Mouse (Mus musculus) duodenum, adult 2 months (tissue): ENCODE data around the gene Suox. TPM values are rescaled to one million over a fixed set of nuclear protein-coding genes. Genes with fewer than 3 reads are reported as not detected.

Source experiments
- polyA plus RNA-seq: library from polyadenylated mRNA; depleted of rRNA; stranded (reverse); fragments of >200 nt; gene quantifications from 2 replicates; pipeline ENCODE4 v1.2.3, GENCODE M21; 2012; ENCODE audit warnings: low replicate concordance; rRNA removed

Suox gene
- polyA plus RNA-seq: 3.8 and 12.6 TPM in 2 replicates

DNA sequence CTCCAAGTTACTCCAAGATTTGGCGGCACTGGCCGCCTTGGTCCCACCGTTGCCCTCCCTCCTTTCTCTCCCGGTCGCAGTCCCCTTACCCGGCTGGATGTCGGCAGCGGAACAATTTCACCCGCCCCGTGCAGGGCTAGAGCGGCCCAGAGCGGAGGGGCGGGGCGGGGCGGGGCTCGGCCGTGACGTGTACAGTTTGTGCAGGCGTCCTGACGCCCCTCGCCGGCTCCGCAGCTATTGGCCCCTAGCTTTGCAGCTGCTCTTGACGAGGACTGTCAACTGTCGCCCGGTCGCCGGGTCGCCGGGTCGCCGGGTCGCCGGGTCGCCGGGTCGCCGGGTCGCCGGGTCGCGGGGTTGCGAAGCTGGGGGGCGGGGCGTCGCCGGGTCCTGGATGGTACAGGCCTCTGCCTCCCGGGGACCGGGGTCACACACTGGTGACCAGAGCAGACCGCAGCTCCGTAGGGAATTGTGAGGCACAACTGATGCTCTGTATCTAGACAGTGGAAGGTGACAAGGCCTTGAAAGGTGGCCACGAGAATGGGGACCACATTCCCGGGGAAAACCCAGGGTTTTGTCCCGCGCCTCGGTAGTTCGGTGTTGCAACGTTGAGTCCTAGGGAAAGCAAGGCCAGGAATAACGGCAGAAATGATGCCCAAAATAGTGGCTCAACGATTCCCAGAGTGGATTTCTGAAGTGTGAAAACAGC is at the start of gene Suox:
Suox (minus strand) TSS at position 311 of the 706 bp plus-strand sequence.

DNA sequence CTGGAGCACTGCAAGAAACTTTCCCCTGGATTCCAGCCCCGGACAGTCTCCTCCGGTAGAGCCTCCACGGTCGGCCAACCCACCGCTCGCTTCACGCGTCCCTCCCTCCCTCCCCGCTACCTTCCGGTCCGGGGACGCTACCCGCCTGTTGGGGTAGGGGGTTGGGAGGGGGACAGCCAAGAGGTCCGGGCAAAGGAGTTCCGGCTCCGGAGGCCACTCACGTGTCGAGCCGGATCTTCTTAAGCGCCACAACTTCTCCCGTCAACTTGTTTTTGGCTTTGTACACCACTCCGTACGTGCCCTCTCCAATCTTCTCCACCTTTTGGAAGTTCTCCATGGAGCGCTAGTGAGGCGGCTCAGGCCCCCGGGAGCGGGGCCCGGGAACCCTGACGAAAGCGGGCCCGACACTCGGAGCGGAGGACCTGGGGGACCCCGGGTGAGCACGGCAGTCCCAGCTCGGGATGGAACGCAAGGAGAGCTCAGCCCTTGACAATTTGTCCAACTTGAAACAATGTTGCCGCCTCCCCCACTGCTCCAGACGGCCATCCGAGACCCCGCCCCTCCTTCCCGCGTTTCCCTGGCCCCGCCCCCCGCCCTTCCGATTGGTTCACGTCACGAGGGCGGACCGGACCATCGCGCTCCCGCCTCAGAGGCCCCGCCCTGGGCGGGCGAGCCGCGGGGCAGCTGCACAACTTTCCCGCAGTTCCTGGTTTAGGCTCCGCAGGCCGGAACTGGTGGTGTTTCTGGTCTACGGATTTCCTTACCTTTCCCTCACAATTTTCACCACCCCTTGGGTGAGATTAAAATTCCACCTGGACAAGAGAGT is 30.8 kb upstream of the Suox start, which contains the start of gene Cdk2:
Cdk2 (minus strand) TSS at position 541 of the 826 bp plus-strand sequence.

DNA sequence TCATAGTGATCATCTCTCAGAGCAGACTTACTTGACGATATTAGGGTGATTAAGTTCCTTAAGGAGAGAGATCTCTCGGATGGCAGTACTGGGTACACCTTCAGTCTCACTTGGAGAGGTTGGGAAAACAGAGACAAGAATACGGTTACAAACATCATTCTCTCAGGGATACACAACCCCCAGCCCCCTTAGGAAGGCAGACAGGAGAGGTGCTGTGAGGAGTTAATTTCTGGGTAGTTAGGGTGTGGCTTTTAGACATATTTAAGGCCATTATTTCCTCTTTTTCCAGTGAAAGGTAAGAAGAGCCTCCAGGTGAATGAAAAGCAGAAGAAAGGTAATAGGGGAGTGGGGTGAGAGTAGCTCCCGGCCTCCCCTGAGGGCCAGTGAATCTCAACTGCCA is 30.0 kb upstream of the Suox start, which contains the start of gene Pmel:
Pmel (plus strand) TSS at position 301 of the 400 bp plus-strand sequence.

DNA sequence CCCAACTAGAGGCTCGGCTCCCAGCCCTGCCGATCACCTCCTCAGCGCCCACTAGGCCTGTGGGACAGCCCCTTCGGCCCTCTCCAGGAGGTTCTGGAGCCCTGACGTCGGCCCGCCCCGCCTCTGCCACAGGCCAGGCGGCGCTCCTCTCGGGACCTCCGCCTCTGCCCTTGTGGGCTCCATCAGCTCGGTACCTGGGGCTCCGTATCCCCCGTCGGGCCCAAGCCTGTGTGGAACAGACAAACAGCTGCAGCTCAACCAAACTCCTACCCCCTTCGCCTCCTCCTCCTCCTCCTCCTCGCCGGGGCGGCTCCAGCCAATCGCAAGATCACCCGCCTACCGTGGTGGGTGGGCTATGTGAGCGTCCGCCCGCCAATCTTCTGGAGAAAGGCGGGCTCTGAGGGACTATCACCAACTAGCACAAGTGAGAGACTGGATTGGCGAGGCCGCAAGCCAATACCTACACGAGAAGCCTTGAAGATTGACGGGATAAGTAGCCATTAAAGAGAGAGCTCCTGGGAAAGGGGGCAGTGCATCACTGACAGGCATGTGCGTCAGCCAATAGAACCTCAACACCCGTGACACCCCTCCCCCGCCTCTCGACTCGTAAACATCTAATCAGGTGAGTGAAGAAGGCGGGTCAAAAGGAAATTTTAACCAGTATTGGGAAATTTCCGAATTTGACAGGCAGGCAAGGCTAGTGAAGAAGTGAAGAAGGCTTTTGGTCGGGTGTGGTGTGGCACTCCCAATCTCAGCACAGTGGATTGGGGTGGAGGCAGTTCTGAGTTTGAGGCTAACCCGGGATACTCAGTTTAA is 22.3 kb upstream of the Suox start, which contains the start of gene Rab5b:
Rab5b (minus strand) TSS at position 273 of the 816 bp plus-strand sequence.

DNA sequence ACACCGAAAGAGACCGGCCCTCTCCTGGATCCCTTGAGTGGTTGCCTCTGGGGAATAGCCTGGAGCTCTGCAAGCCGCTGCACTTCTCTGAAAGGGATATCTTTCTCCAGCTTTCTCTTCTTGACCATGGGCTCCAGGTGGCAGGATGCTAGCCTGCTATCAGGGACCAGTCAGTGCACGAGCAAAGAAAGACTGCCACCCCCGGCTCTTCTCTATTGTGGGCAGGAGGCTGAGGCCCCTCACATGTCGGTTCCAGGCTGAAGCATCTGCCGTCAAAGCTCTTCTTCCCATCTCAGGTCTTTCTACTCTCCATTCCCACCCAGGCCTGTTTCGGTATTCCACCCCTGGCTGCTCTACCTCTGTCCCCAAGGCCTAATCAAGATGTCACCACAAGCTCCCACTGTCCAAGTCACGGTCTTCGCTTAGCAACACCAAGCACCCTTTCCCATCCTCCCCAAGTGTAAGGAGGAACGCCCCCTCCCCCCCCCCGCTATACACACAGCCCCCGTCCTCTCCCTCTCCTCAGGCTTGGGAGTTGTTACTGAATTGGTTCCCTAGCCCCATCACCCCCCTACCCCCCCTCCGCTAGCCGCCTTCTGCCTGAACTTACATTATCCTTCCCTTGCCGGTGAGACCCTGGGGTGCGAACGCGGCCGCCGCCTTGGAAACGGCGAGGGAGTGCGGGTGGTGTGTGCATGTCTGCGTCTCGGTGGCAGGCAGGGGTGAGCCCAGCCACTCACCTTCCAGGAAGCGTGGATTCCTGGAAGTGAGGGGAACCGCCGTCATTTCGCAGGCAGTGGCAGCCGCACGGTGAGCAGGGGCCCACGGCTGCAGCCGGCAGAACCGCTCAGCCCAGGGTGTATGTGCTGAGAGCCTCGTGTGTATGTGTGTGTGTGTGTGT is 28.5 kb downstream of the Suox start, which contains the start of gene Ikzf4:
Ikzf4 (minus strand) TSS at position 881 of the 901 bp plus-strand sequence.

DNA sequence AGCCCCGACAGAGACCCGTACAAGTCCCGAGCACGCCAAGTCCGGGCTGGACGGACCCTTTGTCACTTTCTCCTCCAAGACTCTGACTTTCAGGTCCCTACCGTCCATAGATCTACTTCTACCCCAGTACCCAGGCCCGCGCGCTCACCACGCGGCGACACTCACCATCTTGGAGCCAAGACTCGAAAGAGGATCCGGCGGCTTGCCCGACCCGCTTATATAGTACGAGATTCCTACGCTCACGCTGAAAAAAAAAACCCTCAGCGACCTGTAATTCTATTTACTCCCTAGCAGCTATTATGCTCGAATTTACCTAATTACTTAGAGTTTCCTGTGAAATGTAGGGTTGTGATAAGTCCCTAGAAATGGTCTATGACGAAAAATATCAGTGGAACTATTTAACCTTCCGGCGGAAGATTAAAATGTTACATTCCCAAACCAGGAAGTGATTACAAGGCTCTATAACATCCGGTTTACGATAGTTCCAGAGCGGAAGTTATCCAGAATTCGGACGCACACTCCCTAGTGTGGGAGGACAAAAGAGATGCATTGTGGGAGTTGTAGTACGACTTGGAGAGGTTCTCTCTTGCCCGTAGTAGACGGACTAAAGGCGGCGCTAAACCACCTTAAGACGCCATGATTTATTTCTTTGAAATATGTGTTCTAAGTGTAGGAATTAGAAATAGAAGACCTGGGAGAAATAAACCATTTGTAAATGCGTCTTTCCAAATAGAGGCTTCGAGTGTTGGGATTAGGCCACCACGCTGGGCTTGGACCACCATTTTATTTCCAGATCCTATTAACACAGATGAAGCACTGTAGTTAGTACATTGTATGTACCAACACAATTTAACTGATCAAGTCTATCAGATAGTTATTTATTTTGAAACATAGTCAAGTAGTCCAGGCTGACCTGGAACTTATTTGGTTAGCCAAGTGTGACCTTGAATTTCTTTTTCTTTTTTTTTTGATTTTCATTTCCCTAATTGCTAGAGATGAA is 47.3 kb downstream of the Suox start, which contains the start of gene Rps26:
Rps26 (minus strand) TSS at position 437 of the 1,000 bp plus-strand sequence.

Other genes with a start within 250 kb of the Suox start
- gene Smarcc2, start 214.8 kb downstream of the Suox start, polyA plus RNA-seq: 59.9 and 73.0 TPM in 2 replicates
- 505 and 720 TPM in 2 replicates for gene Myl6, start 179.9 kb downstream of the Suox start, polyA plus RNA-seq
- gene Myl6b, start 175.4 kb downstream of the Suox start, polyA plus RNA-seq: 1.4 and 1.8 TPM in 2 replicates
- 22.7 and 25.3 TPM in 2 replicates for gene Esyt1, start 148.2 kb downstream of the Suox start, polyA plus RNA-seq
- 12.1 and 13.9 TPM in 2 replicates for gene Zc3h10, start 126.3 kb downstream of the Suox start, polyA plus RNA-seq
- gene Rpl41, start 124.8 kb downstream of the Suox start, polyA plus RNA-seq: 1,592 and 1,915 TPM in 2 replicates
- gene Pa2g4, start 108.1 kb downstream of the Suox start, polyA plus RNA-seq: 4.9 and 9.0 TPM in 2 replicates
- 45.3 and 63.8 TPM in 2 replicates for gene Erbb3, start 84.4 kb downstream of the Suox start, polyA plus RNA-seq
- gene Rps26, start 47.3 kb downstream of the Suox start, polyA plus RNA-seq: 885 and 900 TPM in 2 replicates
- gene Ikzf4, start 28.1 kb downstream of the Suox start, polyA plus RNA-seq: 0.74 and 1.6 TPM in 2 replicates
- gene Rab5b, start 22.2 kb upstream of the Suox start, polyA plus RNA-seq: 21.5 and 28.1 TPM in 2 replicates
- gene Pmel, start 30.1 kb upstream of the Suox start, polyA plus RNA-seq: 1.1 and 2.5 TPM in 2 replicates
- 4.6 and 8.6 TPM in 2 replicates for gene Cdk2, start 31.0 kb upstream of the Suox start, polyA plus RNA-seq
- 34.6 and 50.5 TPM in 2 replicates for gene Dgka, start 70.8 kb upstream of the Suox start, polyA plus RNA-seq
- gene Pym1, start 73.8 kb upstream of the Suox start, polyA plus RNA-seq: 16.5 and 19.9 TPM in 2 replicates
- 0.55 and 1.0 TPM in 2 replicates for gene Mmp19, start 116.8 kb upstream of the Suox start, polyA plus RNA-seq
- 7.2 and 12.6 TPM in 2 replicates for gene Dnajc14, start 130.0 kb upstream of the Suox start, polyA plus RNA-seq
- 7.6 and 10.1 TPM in 2 replicates for gene Tmem198b, start 130.3 kb upstream of the Suox start, polyA plus RNA-seq
- gene Sarnp, start 143.3 kb upstream of the Suox start, polyA plus RNA-seq: 0.52 and 0.97 TPM in 2 replicates
- 47.6 and 49.5 TPM in 2 replicates for gene Ormdl2, start 147.6 kb upstream of the Suox start, polyA plus RNA-seq
- gene Gdf11, start 217.6 kb upstream of the Suox start, polyA plus RNA-seq: 0.36 and 0.58 TPM in 2 replicates
- 52.9 and 71.0 TPM in 2 replicates for gene Cd63, start 226.9 kb upstream of the Suox start, polyA plus RNA-seq
- 32.9 and 39.5 TPM in 2 replicates for gene Rdh5, start 248.8 kb upstream of the Suox start, polyA plus RNA-seq
- 74.1 and 80.1 TPM in 2 replicates for gene Bloc1s1, start 250.0 kb upstream of the Suox start, polyA plus RNA-seq